Mouse (Mus musculus): ENCODE results near the gene Krtap4-9. TPM values are rescaled to one million over a fixed set of nuclear protein-coding genes. Genes with fewer than 3 reads are reported as not detected.
"Not testable (repeated sequence)": the region's sequence is repeated elsewhere in the genome, so short reads cannot be mapped to it uniquely, and the experiment has no call there.

Krtap4-9 gene
- total RNA-seq (2021) (not detected), polyA plus RNA-seq (2012; rRNA removed) (not detected in 2 replicates)
- long read RNA-seq, result 0 reads

- not testable (repeated sequence) for DNase-seq
These were observed at the start of gene Krtap4-9 for GRCm38 (mm10) chr11:99784900-99785299. Gene Krtap4-9 (plus strand): TSS chr11:99785200.

DNA sequence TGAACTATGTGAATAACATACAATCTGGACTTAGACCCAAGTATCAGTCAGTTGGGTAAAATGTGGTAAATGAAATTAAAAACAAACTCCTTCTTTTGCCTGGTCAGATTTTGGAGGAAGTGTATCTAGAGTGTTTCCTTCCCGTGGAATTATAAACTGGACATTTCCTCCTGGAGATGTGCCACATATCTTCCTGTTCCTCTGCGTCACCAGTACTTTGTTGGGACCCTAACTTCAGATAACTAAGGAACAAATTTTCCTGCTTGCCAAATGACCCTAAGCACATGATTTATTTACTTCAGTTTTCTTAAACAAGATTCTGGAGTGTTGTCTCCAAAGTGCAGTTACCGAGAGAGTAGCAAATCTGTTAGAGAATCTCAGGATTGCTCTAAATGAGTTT lies 41.0 kb upstream of the Krtap4-9 start:
- no peak for DNase-seq

DNA sequence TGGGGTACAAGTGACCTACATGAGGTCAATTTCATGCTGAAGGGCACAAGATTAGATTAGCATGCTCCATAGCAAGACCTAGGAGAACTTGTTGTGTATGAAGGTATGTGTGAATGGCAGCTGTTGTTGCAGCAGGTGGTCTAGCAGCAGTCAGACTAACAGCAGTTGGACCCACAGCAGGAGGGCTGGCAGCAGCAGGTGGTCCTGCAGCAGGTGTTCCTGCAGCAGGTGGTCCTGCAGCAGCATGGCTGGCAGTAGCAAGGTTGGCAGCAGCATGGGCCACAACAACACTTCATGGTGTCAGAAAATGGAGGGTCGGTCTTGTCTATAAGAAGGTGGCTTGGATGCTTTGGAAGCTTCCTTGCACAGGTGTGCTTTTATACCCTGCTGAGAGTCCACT lies 26.1 kb upstream of the Krtap4-9 start:
- no peak for DNase-seq

DNA sequence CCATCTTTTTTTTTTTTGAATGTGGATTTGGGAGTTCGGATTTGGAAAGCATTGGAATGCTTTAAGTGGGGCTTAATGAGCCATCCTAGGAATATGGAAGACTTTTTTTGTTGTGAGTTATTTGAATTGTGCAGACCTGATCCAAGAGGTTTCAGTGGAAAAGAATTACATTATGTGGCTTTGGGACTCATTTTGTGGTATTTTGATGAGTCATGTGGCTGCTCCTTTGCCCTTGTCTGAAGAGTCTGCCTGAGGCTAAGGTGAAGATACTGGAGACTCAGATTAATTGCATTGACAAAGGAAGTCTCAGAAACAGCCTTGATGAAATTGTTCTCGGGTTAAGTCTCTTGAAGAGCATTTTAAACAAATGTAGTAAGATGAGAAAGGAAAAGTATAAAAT lies 16.6 kb upstream of the Krtap4-9 start:
- DNase-seq, result no peak

DNA sequence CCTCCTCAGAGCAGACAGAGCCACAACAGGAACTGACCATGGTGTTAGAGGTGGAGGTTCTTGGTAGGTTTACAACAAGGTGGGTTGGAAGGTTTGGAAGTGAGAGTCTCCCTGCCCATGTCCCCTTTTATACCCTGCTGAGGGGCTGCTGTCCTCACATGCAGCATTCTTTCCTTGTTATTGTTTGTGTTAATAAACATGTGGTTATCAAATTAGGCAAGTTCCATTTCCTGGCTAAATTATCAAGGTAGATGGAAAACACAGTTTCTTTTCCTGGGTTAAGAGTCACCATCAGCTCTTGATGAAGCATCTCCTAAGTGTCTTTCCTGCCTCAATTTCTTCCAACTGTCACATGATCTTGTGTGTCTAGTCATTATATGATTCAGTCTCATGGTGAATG lies 12.2 kb upstream of the Krtap4-9 start, which contains the start of gene Gm11595:
Gene Gm11595 (minus strand): TSS at position 101 of the 400 bp plus-strand sequence.
- DNase-seq, result not testable (repeated sequence)

- no peak for DNase-seq
These were observed 6.6 kb upstream of the Krtap4-9 start for GRCm38 (mm10) chr11:99778401-99778800.

DNA sequence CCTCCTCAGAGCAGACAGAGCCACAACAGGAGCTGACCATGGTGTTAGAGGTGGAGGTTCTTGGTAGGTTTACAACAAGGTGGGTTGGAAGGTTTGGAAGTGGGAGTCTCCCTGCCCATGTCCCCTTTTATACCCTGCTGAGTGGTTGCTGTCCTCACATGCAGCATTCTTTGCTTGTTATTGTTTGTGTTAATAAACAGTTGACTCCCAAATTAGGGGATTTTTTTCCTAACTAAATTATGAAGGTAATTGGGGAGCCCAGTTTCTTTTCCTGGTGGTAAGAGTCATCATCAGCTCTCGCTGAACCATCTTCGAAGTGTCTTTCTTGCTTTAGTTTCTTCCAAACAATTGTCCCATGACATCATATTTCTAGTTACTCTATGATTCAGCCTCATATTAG lies 4.4 kb upstream of the Krtap4-9 start, which contains the start of gene Krtap4-8:
Gene Krtap4-8 (minus strand): TSS at position 101 of the 400 bp plus-strand sequence.
- no peak for DNase-seq

DNA sequence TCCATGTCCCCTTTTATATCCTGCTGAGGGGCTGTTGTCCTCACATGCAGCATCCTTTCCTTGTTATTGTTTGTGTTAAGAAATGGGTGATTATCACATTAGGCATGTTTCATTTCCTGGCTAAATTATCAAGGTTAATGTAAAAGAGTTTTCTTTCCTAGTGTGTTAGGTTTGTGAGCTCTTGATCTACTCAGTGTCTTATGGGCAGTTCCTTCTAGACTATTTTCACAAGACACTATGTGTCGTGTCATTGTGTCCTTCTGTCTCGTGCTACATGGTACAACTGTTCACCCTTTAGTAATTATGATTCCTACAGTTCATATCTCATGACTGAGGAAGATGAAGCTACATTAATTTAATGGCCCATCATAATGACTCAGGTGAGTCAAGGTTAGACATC lies 8.4 kb downstream of the Krtap4-9 start, which contains the start of gene Gm11596:
Gene Gm11596 (minus strand): TSS at position 101 of the 400 bp plus-strand sequence.
- DNase-seq, result no peak

DNA sequence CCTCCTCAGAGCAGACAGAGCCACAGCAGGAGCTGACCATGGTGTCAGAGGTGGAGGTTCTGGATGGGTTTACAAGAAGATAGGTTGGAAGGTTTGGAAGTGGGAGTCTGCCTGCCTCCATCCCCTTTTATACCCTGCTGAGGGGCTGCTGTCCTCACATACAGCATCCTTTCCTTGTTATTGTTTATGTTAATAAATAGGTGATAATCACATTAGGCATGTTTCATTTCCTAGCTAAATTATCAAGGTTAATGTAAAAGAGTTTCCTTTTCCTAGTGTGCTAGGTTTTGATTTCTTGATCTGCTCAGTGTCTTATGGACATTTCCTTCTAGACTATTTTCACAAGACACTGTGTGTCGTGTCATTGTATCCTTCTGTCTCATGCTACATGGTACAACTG lies 13.8 kb downstream of the Krtap4-9 start, which contains the start of gene Gm11569:
Gene Gm11569 (minus strand): TSS at position 101 of the 400 bp plus-strand sequence.
- DNase-seq, result not testable (repeated sequence)

DNA sequence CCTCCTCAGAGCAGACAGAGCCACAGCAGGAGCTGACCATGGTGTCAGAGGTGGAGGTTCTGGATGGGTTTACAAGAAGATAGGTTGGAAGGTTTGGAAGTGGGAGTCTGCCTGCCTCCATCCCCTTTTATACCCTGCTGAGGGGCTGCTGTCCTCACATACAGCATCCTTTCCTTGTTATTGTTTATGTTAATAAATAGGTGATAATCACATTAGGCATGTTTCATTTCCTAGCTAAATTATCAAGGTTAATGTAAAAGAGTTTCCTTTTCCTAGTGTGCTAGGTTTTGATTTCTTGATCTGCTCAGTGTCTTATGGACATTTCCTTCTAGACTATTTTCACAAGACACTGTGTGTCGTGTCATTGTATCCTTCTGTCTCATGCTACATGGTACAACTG lies 19.3 kb downstream of the Krtap4-9 start, which contains the start of gene Gm11554:
Gene Gm11554 (minus strand): TSS at position 101 of the 400 bp plus-strand sequence.
- DNase-seq, result not testable (repeated sequence)

DNA sequence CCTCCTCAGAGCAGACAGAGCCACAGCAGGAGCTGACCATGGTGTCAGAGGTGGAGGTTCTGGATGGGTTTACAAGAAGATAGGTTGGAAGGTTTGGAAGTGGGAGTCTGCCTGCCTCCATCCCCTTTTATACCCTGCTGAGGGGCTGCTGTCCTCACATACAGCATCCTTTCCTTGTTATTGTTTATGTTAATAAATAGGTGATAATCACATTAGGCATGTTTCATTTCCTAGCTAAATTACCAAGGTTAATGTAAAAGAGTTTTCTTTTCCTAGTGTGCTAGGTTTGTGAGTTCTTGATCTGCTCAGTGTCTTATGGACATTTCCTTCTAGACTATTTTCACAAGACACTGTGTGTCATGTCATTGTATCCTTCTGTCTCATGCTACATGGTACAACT lies 24.8 kb downstream of the Krtap4-9 start, which contains the start of gene Krtap4-13:
Gene Krtap4-13 (minus strand): TSS at position 101 of the 400 bp plus-strand sequence.
- DNase-seq, result not testable (repeated sequence)

DNA sequence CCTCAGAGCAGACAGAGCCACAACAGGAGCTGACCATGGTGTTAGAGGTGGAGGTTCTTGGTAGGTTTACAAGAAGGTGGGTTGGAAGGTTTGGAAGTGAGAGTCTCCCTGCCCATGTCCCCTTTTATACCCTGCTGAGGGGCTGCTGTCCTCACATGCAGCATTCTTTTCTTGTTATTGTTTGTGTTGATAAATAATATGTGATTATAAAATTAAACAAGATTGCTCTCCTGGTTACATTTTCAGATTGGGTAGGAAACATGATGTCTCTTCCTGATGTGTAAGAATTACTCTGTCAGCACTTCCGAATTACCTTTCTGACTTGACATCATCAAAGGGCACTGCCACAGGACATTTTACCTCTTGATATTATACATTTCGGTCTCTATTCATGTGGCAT lies 30.6 kb downstream of the Krtap4-9 start, which contains the start of gene Gm11564:
Gene Gm11564 (minus strand): TSS at position 101 of the 400 bp plus-strand sequence.
- DNase-seq, result not testable (repeated sequence)

Other genes with a start within 250 kb of the Krtap4-9 start
Only the 30 nearest of the 43 such genes appear.
- not detected for gene Krtap9-3, start 187.1 kb upstream of the Krtap4-9 start, total RNA-seq (2021)
- gene Krtap9-3, start 187.1 kb upstream of the Krtap4-9 start, polyA plus RNA-seq (2012; rRNA removed), result not detected in 2 replicates
- gene Gm11938, start 181.9 kb upstream of the Krtap4-9 start, total RNA-seq (2021), result not detected
- not detected in 2 replicates for gene Gm11938, start 181.9 kb upstream of the Krtap4-9 start, polyA plus RNA-seq (2012; rRNA removed)
- not detected for gene Gm11937, start 175.0 kb upstream of the Krtap4-9 start, total RNA-seq (2021)
- gene Gm11937, start 175.0 kb upstream of the Krtap4-9 start, polyA plus RNA-seq (2012; rRNA removed), result not detected in 2 replicates
- gene Krtap2-4, start 170.4 kb upstream of the Krtap4-9 start, total RNA-seq (2021), result not detected
- not detected in 2 replicates for gene Krtap2-4, start 170.4 kb upstream of the Krtap4-9 start, polyA plus RNA-seq (2012; rRNA removed)
- gene Gm11562, start 164.8 kb upstream of the Krtap4-9 start, total RNA-seq (2021), result not detected
- not detected in 2 replicates for gene Gm11562, start 164.8 kb upstream of the Krtap4-9 start, polyA plus RNA-seq (2012; rRNA removed)
- not detected for gene Krtap4-1, start 157.0 kb upstream of the Krtap4-9 start, total RNA-seq (2021)
- gene Krtap4-1, start 157.0 kb upstream of the Krtap4-9 start, polyA plus RNA-seq (2012; rRNA removed), result not detected in 2 replicates
- gene Krtap4-2, start 150.1 kb upstream of the Krtap4-9 start, total RNA-seq (2021), result not detected
- not detected in 2 replicates for gene Krtap4-2, start 150.1 kb upstream of the Krtap4-9 start, polyA plus RNA-seq (2012; rRNA removed)
- not detected for gene Krtap4-7, start 141.1 kb upstream of the Krtap4-9 start, total RNA-seq (2021)
- not detected in 2 replicates for gene Krtap4-7, start 141.1 kb upstream of the Krtap4-9 start, polyA plus RNA-seq (2012; rRNA removed)
- not detected for gene Gm11555, start 135.0 kb upstream of the Krtap4-9 start, total RNA-seq (2021)
- not detected in 2 replicates for gene Gm11555, start 135.0 kb upstream of the Krtap4-9 start, polyA plus RNA-seq (2012; rRNA removed)
- gene Gm11563, start 126.2 kb upstream of the Krtap4-9 start, total RNA-seq (2021), result not detected
- not detected in 2 replicates for gene Gm11563, start 126.2 kb upstream of the Krtap4-9 start, polyA plus RNA-seq (2012; rRNA removed)
- not detected for gene Krtap4-6, start 119.2 kb upstream of the Krtap4-9 start, total RNA-seq (2021)
- gene Krtap4-6, start 119.2 kb upstream of the Krtap4-9 start, polyA plus RNA-seq (2012; rRNA removed), result not detected in 2 replicates
- gene Gm14190, start 94.5 kb upstream of the Krtap4-9 start, total RNA-seq (2021), result not detected
- gene Gm14190, start 94.5 kb upstream of the Krtap4-9 start, polyA plus RNA-seq (2012; rRNA removed), result not detected in 2 replicates
- gene Gm14180, start 50.9 kb upstream of the Krtap4-9 start, total RNA-seq (2021), result not detected
- not detected in 2 replicates for gene Gm14180, start 50.9 kb upstream of the Krtap4-9 start, polyA plus RNA-seq (2012; rRNA removed)
- not detected for gene Gm11595, start 12.3 kb upstream of the Krtap4-9 start, total RNA-seq (2021)
- not detected in 2 replicates for gene Gm11595, start 12.3 kb upstream of the Krtap4-9 start, polyA plus RNA-seq (2012; rRNA removed)
- gene Krtap4-8, start 4.5 kb upstream of the Krtap4-9 start, total RNA-seq (2021), result not detected
- gene Krtap4-8, start 4.5 kb upstream of the Krtap4-9 start, polyA plus RNA-seq (2012; rRNA removed), result not detected in 2 replicates
- not detected for gene Gm11596, start 8.3 kb downstream of the Krtap4-9 start, total RNA-seq (2021)
- not detected in 2 replicates for gene Gm11596, start 8.3 kb downstream of the Krtap4-9 start, polyA plus RNA-seq (2012; rRNA removed)
- not detected for gene Gm11569, start 13.7 kb downstream of the Krtap4-9 start, total RNA-seq (2021)
- not detected in 2 replicates for gene Gm11569, start 13.7 kb downstream of the Krtap4-9 start, polyA plus RNA-seq (2012; rRNA removed)
- not detected for gene Gm11554, start 19.2 kb downstream of the Krtap4-9 start, total RNA-seq (2021)
- not detected in 2 replicates for gene Gm11554, start 19.2 kb downstream of the Krtap4-9 start, polyA plus RNA-seq (2012; rRNA removed)
- gene Krtap4-13, start 24.7 kb downstream of the Krtap4-9 start, total RNA-seq (2021), result not detected
- gene Krtap4-13, start 24.7 kb downstream of the Krtap4-9 start, polyA plus RNA-seq (2012; rRNA removed), result not detected in 2 replicates
- not detected for gene Gm11564, start 30.5 kb downstream of the Krtap4-9 start, total RNA-seq (2021)
- gene Gm11564, start 30.5 kb downstream of the Krtap4-9 start, polyA plus RNA-seq (2012; rRNA removed), result not detected in 2 replicates
- gene 2300003K06Rik, start 52.9 kb downstream of the Krtap4-9 start, total RNA-seq (2021), result not detected
- not detected in 2 replicates for gene 2300003K06Rik, start 52.9 kb downstream of the Krtap4-9 start, polyA plus RNA-seq (2012; rRNA removed)
- gene Krtap4-16, start 66.4 kb downstream of the Krtap4-9 start, total RNA-seq (2021), result not detected
- gene Krtap4-16, start 66.4 kb downstream of the Krtap4-9 start, polyA plus RNA-seq (2012; rRNA removed), result not detected in 2 replicates
- gene Gm11568, start 72.7 kb downstream of the Krtap4-9 start, total RNA-seq (2021), result not detected
- gene Gm11568, start 72.7 kb downstream of the Krtap4-9 start, polyA plus RNA-seq (2012; rRNA removed), result not detected in 2 replicates
- gene Gm11559, start 79.3 kb downstream of the Krtap4-9 start, total RNA-seq (2021), result not detected
- gene Gm11559, start 79.3 kb downstream of the Krtap4-9 start, polyA plus RNA-seq (2012; rRNA removed), result not detected in 2 replicates
- not detected for gene Krtap9-1, start 88.2 kb downstream of the Krtap4-9 start, total RNA-seq (2021)
- not detected in 2 replicates for gene Krtap9-1, start 88.2 kb downstream of the Krtap4-9 start, polyA plus RNA-seq (2012; rRNA removed)
- gene Gm11567, start 94.0 kb downstream of the Krtap4-9 start, total RNA-seq (2021), result not detected
- not detected in 2 replicates for gene Gm11567, start 94.0 kb downstream of the Krtap4-9 start, polyA plus RNA-seq (2012; rRNA removed)
- not detected for gene Krtap31-1, start 122.7 kb downstream of the Krtap4-9 start, total RNA-seq (2021)
- gene Krtap31-1, start 122.7 kb downstream of the Krtap4-9 start, polyA plus RNA-seq (2012; rRNA removed), result not detected in 2 replicates
- not detected for gene Gm11565, start 129.6 kb downstream of the Krtap4-9 start, total RNA-seq (2021)
- gene Gm11565, start 129.6 kb downstream of the Krtap4-9 start, polyA plus RNA-seq (2012; rRNA removed), result not detected in 2 replicates
- gene Krtap31-2, start 151.1 kb downstream of the Krtap4-9 start, total RNA-seq (2021), result not detected
- not detected in 2 replicates for gene Krtap31-2, start 151.1 kb downstream of the Krtap4-9 start, polyA plus RNA-seq (2012; rRNA removed)
- not detected for gene Krtap9-5, start 163.3 kb downstream of the Krtap4-9 start, total RNA-seq (2021)
- gene Krtap9-5, start 163.3 kb downstream of the Krtap4-9 start, polyA plus RNA-seq (2012; rRNA removed), result not detected in 2 replicates